Mouse (Mus musculus) c-Kit-positive CD71-positive TER-119-positive erythroid progenitor cells, embryonic 14.5 days (primary cell): ENCODE results near the gene Fam76a.
"Not testable (repeated sequence)": the region's sequence is repeated elsewhere in the genome, so short reads cannot be mapped to it uniquely, and the experiment has no call there.

Experiments used
- DNase-seq: peaks from one replicate; pipeline ENCODE4 v3.0.0-alpha.2; 2013; ENCODE audit warnings: low spot score

Fam76a gene

DNA sequence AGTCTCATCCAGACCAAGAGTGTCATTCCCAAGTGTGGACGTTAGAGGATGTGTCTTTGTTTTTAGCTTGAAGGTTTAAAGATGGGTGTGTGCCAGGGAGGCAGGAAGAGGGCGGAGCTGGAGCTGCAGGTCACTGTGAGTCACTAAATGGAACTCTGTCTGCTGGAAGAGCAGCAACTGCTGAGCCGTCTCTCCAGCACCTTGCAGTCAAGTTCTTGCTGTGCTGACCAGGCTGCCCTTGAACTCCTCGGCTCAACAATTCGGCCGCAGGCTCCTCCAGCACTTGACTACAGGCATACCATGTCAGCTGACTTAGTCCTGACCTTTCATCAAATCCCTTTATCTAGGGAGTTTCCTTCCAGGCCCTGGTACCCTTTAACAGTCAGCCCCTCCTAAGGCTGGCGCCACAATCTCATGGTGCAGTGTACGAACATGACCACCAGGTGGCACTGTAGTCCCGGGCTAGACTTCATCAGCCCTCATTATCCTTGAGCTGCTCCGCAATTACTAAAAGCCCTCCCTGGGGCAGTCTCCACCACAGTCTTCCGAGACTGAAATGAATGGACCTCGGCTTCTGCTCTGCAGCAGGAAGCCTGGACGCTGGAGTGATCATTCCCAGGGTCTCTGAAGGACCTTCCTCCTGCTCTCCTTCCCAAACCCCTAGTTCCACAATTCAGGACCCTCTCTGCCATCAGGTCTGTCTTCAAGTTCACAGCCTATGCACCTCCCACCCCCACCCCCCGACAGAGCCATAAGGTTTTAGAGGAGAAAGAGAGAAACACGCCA lies 23.1 kb upstream of the Fam76a start:
- no peak for DNase-seq

DNA sequence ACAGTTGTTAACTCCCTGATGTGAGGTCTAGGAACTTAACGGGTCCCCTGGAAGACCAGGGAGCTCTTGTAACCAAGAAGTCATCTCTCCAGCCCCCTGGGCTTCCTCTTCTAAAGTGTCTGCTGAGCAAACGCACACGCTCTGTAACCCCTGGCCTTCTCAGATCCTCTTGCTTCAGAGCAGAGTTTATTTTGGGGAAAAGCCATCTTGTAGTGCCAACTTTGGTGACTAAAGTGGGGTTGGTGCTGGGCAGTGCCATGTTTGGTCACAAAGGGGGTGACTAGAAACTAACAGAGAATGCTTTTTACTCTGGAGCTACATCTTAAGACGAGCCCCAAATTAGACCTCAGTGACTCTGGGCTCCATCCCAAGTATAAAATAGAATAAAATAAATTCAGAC lies 22.4 kb upstream of the Fam76a start:
- no peak for DNase-seq

DNA sequence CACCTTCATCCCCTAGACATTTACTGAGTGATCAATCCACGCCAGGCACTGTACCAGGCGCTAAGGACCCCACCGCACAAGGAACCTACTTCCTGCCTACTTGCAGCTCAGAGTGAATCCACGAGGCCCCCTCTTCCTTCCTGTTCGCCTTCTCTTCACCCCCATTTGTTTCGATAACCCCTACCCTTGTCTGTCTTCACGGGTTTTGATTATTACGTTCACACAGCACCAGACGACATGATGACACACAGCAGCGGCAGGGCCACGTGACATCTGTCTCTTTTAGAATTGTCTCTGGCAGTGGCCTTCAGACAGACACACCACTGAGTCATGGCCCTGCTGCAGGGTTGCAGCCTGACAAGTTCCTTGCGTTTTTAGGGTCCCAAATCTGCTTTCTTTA lies 21.7 kb upstream of the Fam76a start:
- no peak for DNase-seq

DNA sequence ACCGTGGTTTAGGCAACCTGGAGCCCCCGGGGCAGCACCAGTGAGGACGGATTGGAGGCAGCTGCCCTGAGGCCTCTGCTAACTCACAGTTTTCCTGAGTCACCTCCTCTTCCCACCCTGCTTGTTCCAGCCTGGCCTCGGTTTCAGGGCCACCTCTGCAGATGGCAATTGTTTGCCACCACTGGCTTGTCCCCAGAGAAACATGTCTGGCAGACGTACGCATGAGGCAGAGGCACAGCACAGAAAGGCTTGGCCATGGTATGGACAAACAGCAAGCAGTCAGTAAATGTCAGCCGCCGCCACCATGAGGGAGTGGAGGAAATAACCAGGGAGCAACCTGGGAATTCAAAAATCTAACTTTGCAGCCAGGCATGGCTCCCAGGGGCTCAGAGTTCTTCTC lies 20.7 kb upstream of the Fam76a start:
- DNase-seq: no peak

DNA sequence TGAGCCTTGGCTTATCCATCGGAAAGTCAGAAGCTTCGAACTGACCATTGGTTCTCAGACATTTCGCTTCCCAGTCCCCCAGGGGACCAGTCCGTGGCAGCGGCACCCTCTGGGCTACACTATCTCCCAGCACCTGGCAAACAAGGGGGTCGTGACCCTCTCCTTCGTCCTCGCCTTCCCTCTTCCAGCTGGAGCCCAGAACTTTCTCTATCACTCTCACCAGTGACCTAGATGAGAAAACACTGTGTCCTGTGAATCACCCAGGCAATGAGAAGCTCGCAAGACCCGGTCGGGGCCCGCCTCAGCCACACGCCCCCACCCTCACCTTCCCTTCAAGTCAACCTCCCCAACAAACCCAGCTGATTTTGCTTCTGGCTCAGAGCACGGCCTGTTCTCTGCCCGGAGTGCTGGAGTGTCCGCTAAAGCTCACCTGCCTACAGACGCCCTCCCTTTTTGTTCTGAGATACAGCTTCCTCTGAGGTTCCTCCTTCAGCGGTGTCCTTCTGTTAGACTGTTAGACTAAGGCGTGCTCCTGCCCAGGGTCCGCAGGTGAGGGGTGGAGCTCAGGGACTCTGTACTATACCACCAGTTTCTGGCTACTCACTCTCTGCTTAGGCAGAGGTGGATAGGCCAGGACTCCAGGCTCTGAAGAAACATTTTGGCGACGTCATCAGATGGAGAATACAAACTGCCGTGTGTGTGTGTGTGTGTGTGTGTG lies 18.8 kb upstream of the Fam76a start:
- DNase-seq: no peak

DNA sequence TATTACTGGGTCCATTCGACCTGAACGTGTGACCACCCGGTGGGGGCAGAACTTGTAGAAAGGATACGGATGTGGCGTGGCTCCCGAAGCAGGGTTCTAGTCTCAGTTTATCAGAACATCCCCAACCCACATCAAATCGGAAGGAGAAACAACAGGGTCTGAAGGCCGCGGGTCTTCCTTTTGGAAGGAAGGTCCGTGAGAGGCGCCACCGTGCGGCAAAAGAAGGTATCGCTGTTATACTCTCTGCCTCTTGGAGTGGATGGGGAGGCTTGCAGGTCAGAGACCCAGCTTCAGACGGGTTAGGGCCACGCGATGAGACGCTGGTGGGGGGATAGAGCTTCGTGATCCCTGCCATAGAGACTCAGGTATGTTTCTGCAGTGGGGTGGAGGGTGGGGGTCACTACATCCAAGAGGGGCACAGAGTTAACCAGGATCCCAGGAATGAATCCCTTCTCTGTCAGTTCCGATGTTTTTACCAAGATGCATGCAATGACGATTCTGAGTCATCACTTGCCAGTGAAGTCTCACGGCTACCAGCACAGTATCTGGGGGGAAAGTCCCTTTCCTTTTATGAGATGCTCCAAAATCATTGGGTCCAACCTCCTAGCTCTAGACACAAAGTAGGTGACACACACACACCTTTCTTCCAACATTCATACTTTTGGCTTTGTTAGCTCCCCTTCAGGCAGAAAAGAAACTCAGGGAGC lies 17.2 kb upstream of the Fam76a start:
- DNase-seq: peak; percentile 52

DNA sequence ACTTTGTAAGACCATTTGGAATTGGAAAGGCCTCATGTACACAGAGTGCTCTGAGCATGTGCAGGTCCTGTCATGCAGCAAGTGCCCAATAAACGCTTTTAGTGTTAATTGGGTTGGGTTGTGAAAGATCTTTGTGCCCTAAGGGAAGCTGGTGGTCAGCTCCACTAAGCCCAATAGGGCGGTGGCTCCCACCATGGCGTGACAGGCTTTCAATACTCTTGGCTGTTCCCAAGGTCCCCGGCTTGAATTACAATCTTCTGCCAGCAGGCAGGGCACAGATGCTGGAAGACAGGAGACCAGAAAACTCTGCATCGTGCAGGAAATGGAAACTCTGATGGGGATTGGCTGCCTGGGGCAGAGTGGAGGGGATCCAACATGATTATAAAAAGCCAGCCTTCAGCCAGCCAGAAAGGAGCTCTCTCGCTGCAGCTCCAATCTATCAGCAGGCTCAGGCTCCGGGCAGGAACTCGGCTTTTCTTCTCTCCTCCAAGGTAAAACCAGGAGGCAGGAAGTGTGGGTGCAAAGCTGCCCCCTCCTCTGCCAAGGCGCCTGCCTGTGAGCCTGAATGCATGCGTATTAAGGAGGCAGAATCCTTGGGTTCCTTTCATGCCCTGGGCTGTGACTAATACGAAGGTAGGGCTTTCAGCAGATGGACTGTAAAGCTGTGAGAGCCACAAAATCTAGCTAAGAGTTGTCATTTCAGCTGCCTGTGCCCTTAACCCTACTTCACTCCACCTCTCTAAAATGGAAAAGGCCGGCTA lies 16.0 kb upstream of the Fam76a start:
- no peak for DNase-seq

DNA sequence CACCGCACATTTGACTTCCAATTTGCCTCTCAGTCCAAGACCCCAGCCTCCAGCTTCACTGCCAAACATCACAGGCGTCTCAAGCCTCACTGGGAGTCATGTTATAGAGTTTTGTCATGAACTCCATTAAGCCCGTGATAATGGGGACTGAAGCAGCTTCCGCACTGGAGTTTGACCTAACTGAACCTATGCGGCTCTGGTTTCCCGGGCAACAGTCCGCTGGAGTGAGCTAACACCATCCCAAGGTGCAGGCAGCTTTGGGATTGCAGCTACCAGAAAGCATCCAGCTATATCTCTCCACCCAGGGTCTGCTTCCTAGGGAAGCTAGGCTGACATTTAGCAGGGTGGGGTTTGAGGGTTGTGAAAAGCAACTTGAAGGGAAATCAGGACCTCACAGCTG lies 12.3 kb upstream of the Fam76a start:
- no peak for DNase-seq

DNA sequence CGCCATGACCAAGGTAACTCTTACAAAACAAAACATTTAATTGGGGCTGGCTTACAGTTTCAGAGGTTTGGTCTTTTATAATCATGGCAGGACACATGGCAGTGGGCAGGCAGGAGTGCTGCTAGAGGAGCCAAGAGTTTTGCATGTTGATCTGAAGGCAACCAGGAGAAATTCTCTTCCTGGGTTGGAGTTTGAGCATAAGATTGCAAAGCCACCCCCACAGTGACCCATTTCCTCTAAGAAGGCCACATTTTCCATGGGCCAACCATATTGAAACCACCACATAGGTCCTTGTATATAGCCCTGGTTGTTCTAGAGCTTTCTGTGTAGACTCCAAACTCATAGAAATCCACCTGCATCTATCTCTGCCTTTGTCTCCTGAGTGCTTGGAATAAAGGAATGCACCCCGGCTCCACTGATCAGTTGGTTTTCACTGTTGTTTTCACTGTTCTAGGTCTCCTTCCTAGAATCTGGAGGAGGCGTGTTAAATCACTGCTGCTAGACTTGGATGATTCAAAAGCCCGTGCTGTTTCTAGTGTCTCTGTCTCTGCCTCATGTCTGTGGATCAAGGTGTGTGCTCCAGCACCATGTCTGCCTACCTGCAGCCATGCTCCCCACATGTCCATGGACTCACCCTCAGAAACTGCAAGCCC lies 10.5 kb upstream of the Fam76a start:
- DNase-seq: no peak

DNA sequence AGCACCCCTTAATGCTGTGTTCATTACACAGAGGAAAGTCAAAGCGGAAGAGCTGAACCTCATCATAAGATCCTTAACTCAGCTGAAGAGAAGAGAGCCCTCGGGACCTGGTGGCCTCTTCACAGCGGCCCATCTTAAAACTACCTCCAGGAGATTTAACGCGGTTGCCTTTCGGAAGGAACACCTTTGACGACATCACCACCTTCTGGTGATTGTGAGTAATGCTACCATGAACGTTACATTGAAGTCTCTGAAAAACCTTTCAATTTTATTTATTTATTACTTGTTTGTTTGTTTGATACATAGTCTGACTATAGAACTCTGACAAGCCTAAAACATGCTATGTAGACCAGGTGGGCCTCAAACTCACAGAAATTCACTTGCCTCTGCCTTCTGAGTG lies 8.4 kb upstream of the Fam76a start:
- peak; percentile 75 for DNase-seq

DNA sequence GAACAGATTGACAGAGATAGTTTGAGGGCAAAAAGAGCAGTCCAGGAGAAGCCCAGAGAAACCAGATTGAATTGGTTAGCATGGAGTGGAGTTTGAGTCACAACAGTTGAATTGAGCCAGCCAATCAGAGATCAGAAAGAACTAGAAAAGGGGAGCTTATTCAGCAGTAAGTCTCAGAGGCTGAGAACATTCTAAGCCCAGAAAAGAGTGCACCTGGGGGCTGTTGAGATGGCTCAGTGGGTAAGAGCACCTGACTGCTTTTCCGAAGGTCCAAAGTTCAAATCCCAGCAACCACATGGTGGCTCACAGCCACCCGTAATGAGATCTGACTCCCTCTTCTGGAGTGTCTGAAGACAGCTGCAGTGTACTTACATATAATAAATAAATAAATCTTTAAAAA lies 4.2 kb upstream of the Fam76a start:
- DNase-seq: not testable (repeated sequence)

DNA sequence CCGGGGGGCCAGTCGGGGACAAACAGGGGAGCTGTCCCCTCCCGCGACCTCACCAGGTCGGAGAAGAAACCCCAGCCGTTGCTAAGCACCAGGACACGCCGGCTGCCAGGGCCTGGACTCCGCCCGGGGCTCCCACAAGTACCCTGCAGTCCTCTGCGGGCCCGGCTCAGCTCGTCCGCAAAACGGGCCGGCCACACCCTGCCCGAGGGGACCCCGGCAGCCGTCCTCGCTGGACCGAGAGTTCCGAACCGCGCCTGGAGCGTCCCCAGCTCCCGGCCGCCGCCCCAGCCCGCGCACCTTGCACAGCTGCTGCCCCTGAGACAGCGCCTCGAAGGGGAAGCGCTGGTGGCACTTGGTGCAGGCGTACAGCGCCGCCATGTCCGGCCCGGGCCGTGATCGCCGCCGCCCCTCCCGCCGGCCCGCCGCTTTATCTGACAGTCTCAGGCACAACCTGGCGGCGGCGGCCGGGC lies 262 bp downstream of the Fam76a start:
- DNase-seq: no peak

DNA sequence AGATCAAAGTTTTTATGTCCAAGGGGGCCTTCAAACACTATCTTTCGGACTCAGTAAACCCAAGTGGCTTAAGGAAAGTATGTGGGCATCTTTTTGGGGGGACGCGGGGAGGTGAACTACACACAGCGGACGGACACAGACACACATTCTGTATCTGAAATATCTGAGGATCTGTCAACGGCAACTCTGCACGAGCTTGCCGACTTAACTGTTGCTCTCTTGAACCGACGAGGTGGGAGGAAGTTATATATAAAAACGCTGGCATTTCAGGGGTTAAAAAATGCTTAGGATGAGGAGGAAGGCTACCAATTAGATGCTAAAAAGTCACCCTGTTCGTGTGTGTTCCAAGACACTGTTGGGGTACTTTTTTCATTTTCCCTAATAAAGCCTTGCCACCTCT lies 870 bp downstream of the Fam76a start:
- peak; percentile 41 for DNase-seq

DNA sequence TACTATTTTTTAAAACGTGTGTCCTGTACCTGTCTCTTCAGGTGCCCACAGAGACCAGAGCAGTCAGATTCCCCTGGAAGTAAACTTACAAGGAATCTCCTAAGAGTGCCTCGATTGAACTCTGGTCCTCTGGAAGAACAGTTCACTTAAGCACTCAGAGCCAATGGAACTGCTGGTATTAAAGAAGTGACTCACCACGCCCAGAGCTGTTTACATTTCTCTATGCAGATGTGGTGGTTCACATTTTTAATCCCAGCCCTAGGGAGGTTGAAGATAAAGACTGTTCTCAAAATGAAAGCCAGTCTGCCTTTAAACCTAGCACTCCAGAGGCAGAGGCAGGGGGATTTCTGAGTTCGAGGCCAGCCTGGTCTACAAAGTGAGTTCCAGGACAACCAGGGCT lies 2.2 kb downstream of the Fam76a start:
- no peak for DNase-seq

DNA sequence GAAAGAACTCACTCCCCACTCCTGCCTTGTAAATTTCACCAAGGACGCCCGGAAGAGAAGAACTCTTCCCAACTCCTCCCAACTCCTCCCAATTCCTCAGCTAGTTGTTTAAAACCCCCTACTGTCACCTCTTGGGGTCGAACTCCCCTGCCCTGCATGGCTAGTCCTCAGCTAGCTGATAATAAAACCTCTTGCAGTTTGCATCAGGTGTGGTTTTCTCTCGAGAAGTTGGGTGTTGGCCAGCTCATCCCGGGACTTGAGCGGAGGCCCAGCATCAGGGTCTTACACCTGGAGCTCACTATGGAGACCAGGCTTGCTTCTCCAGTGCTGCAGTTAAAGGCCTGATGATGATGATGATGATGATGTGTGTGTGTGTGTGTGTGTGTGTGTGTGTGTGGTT lies 3.9 kb downstream of the Fam76a start:
- DNase-seq: not testable (repeated sequence)

DNA sequence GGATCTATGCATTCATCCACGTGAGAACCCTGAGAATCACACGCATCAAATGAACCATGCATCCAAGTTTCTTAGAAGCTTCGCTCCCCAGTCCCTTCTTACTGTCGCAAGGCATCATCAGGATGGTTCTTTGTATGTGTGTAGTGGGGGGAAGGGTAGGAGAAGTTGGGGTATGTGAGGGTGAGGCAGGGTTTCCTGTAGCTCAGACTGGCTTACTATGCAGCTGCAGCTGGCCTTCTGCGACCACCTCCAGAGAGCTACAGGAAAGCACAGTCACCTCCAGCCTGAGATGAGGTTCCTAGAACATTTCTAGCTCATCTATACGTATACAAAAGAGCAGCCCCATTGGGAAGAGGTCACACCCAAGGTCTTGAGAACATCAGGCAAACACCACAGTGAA lies 10.2 kb downstream of the Fam76a start:
- no peak for DNase-seq

DNA sequence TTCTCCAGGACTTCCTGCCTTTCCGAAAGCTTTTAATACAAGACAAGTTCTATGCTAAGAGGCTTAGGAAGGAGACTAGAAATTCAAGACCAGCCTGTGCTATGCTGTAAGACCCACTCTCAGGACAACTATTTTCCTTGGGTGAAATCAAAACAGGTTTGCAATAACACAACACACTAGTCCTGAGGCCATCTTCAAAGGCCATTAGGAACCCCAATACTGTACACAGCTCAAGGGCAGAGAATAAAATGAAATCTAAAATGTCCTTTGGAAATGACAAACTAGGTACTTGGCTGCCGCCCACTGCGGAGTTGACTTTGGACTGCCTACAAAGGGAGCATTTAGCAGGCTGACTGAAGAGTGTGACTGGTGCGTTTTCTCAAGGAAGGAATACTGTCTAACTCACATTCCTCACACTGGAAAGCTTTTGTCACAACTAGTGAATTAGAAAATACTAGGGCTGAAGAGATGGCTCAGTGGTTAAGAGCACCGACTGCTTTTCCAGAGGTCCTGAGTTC lies 16.5 kb downstream of the Fam76a start:
- DNase-seq: no peak

DNA sequence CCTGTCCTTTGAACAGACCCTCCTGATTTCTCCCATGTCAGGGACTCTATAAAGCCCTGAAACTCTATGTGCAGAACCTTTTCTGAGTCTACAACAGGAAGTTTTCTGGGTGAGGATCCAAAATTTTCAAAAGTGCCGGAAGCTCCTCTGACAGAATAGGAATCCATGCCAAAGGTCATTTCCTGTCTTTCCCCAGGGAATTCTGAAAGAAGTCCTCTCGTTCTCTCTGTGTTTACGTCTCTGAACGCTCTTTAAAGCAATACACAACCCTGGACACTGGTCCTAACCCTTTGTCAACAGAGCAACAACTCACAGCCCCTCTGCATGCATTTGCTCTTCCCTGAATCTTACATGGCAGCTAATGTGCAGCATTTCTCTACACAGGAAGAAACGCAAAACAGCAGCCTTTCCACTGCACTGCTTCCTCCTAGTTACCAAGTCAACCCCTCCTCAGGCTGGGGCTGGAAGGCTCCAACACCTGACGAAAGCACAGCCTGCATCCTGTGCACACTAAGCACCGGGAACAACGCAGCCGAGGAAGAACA lies 17.5 kb downstream of the Fam76a start:
- DNase-seq: no peak

DNA sequence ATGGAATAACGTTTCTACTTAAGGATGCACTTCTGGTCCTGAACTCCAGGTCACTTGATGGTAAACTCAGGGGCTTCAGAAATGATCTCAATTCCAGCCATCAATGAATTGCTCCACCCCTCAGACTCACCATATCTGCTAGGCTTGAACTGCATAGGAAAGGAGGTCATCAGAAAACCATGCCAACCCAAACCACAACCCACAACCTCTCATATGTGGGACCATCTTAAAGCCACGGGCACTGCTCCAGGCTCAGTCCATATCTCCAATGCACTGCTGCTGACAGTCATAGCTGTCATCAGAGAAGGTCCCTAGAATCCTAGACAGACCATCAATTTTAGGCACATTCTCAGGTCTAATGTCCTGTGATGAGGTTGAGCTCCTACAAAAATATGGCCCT lies 18.3 kb downstream of the Fam76a start:
- no peak for DNase-seq

DNA sequence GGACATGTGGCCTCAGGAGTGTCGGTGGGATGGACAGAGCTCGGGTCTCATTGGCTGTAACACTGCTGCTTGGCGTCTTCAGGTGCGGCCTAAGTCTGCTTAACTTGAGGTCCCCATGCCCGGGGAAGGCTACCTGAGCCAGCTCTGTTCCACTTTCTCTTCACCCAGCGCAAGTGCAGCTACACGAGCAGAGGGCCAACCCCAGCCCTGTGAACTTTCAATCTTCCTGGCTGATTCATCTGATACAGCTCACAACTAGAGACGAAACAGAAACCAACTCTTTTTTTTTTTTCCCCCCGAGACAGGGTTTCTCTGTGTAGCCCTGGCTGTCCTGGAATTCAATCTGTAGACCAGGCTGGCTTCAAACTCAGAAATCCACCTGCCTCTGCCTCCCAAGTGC lies 24.2 kb downstream of the Fam76a start:
- DNase-seq: no peak

DNA sequence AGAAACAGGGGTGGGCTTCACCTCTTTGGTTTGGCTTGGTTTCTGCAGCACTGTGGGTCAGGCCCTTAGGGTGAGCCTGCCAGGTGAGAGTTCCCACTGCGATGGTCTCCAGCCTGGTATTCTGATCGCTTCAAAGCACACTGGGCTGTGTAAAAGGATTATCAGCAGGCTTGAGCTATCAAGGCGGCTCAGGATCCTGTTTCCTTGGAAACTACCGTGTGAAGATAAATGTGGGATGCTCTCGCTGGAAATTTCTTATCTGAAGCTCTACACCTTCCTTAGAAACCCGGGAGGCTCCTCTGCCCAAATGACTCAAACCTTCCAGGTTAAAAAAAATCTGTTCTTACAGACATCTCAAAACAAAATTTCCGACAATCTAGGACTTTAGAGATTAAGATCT lies 28.0 kb downstream of the Fam76a start:
- no peak for DNase-seq
